Mouse (Mus musculus) brain, embryonic 18.5 days (tissue): ENCODE results near the gene Ice2.

Source experiments
- DNase-seq: peaks from one replicate; pipeline ENCODE4 v3.0.0-alpha.2; 2012; ENCODE audit warnings: low read depth, low spot score

The Ice2 gene

GRCm38 (mm10) chr9:69458982-69459381 is 61.3 kb downstream of the Ice2 start:
- DNase-seq: no peak

GRCm38 (mm10) chr9:69459876-69460275 is 62.2 kb downstream of the Ice2 start:
- DNase-seq: no peak

GRCm38 (mm10) chr9:69463046-69463445 is 65.3 kb downstream of the Ice2 start:
- DNase-seq: no peak

- DNase-seq: no peak
These were observed 66.5 kb downstream of the Ice2 start for GRCm38 (mm10) chr9:69464109-69464756.

GRCm38 (mm10) chr9:69466098-69466497 is 68.4 kb downstream of the Ice2 start:
- no peak for DNase-seq

- DNase-seq: no peak
These were observed 69.7 kb downstream of the Ice2 start for GRCm38 (mm10) chr9:69467310-69467939.

- no peak for DNase-seq
These were observed 71.3 kb downstream of the Ice2 start for GRCm38 (mm10) chr9:69468991-69469390.

- DNase-seq: no peak
These were observed 72.7 kb downstream of the Ice2 start for GRCm38 (mm10) chr9:69470362-69470761.

GRCm38 (mm10) chr9:69470921-69471320 is 73.2 kb downstream of the Ice2 start:
- no peak for DNase-seq

- DNase-seq: no peak
These were observed 75.0 kb downstream of the Ice2 start for GRCm38 (mm10) chr9:69472724-69473123.

GRCm38 (mm10) chr9:69475873-69476272 is 78.2 kb downstream of the Ice2 start:
- no peak for DNase-seq

GRCm38 (mm10) chr9:69477195-69477823 is 79.6 kb downstream of the Ice2 start:
- DNase-seq: no peak

GRCm38 (mm10) chr9:69477824-69478222 is 80.1 kb downstream of the Ice2 start:
- DNase-seq: no peak

GRCm38 (mm10) chr9:69480344-69480743 is 82.6 kb downstream of the Ice2 start:
- DNase-seq: peak; percentile 65
